ENCODE assay signal across 8 mouse cellular contexts in genomic region chr13:32337735-32338512, GRCm38 (mm10). TPM values are rescaled to one million over a fixed set of nuclear protein-coding genes. Genes with fewer than 3 reads are reported as not detected.
A peak's percentile ranks its signal among the peaks of the same experiment; 100 is the strongest.
DNase-seq lines count a peak whose midpoint lies in the region; ATAC-seq lines count a peak whose summit lies in the region.

No protein-coding gene starts in this region.

- peak; percentile 10 for DNase-seq in neural tube, embryonic 11.5 days (ENCODE audit: low spot score)
- DNase-seq in neural tube, embryonic 10.5 days (ENCODE audit: extremely low spot score, low spot score), result no peak
- DNase-seq in c-Kit-positive CD71-positive TER-119-positive erythroid progenitor cells, embryonic 14.5 days (ENCODE audit: low spot score), result peak; percentile 24
- DNase-seq in hindbrain, embryonic 14.5 days (ENCODE audit: low spot score), result peak; percentile 25
- DNase-seq in midbrain, embryonic 14.5 days, result no peak
- DNase-seq in right cerebral cortex, postnatal 25 days, result no peak
- DNase-seq in left cerebral cortex, adult 9 months (ENCODE audit: low spot score in 2 of 2), result no peak
- DNase-seq in cerebellum, postnatal 36 days, result no peak

- no peak overlapping the region for H3K27ac ChIP-seq in neural tube, embryonic 11.5 days (ENCODE audit: low read depth, low read length)
- peak overlapping the region; percentile 71 for H3K27ac ChIP-seq in hindbrain, embryonic 14.5 days
- H3K27ac ChIP-seq in midbrain, embryonic 14.5 days (replicated peaks; ENCODE audit: low read depth, low read length), result peak overlapping the region; percentile 77

- no peaks in the 10 kb centered on the region for H3K36me3 ChIP-seq in neural tube, embryonic 11.5 days (ENCODE audit: control insufficient read depth, insufficient read depth, low read length)
- H3K36me3 ChIP-seq in hindbrain, embryonic 14.5 days (replicated peaks; ENCODE audit: control insufficient read depth, insufficient read depth), result no peaks in the 10 kb centered on the region
- no peaks in the 10 kb centered on the region for H3K36me3 ChIP-seq in midbrain, embryonic 14.5 days (ENCODE audit: control insufficient read depth, insufficient read depth, low read length)

- no peaks in the 10 kb centered on the region for H3K9me3 ChIP-seq in neural tube, embryonic 11.5 days (ENCODE audit: control insufficient read depth, low read length)
- H3K9me3 ChIP-seq in hindbrain, embryonic 14.5 days (ENCODE audit: control insufficient read depth, low read length), result no peaks in the 10 kb centered on the region
- no peaks in the 10 kb centered on the region for H3K9me3 ChIP-seq in midbrain, embryonic 14.5 days (ENCODE audit: control insufficient read depth, low read length)

- no peaks in the 10 kb centered on the region for H3K4me1 ChIP-seq in neural tube, embryonic 11.5 days (ENCODE audit: control insufficient read depth, insufficient read depth, low read length)
- H3K4me1 ChIP-seq in hindbrain, embryonic 14.5 days (replicated peaks; ENCODE audit: control insufficient read depth, insufficient read depth, low read length), result peaks cover 10% of the 10 kb centered on the region; the same call in 1 of the 2 replicates
- H3K4me1 ChIP-seq in midbrain, embryonic 14.5 days (ENCODE audit: control insufficient read depth, insufficient read depth, low read length), result peaks cover 10% of the 10 kb centered on the region; the same call in 1 of the 2 replicates

- ATAC-seq in neural tube, embryonic 11.5 days (ENCODE audit: insufficient read depth, low FRiP score, low TSS enrichment), result no peak; the same call in 1 of the 2 replicates
- no peak for ATAC-seq in hindbrain, embryonic 14.5 days (ENCODE audit: low FRiP score)
- peak; percentile 2; the same call in 1 of the 2 replicates for ATAC-seq in midbrain, embryonic 14.5 days (ENCODE audit: low FRiP score, low TSS enrichment)

- H3K9ac ChIP-seq in neural tube, embryonic 11.5 days (ENCODE audit: low read length), result peak overlapping the region; percentile 68
- peak overlapping the region; percentile 79 for H3K9ac ChIP-seq in hindbrain, embryonic 14.5 days
- H3K9ac ChIP-seq in midbrain, embryonic 14.5 days (replicated peaks; ENCODE audit: low read length), result peak overlapping the region; percentile 83

- WGBS in neural tube, embryonic 11.5 days, result 5% methylated on average over 31 of the region's 32 CpGs
- 5% methylated on average over 32 of the region's 32 CpGs for WGBS in hindbrain, embryonic 14.5 days
- WGBS in midbrain, embryonic 14.5 days, result 5% methylated on average over 32 of the region's 32 CpGs

- no peaks in the 10 kb centered on the region for H3K27me3 ChIP-seq in neural tube, embryonic 11.5 days (ENCODE audit: control insufficient read depth, insufficient read depth, low read length)
- no peaks in the 10 kb centered on the region for H3K27me3 ChIP-seq in hindbrain, embryonic 14.5 days (ENCODE audit: control insufficient read depth, insufficient read depth, low read length)
- no peaks in the 10 kb centered on the region for H3K27me3 ChIP-seq in midbrain, embryonic 14.5 days (ENCODE audit: control insufficient read depth, insufficient read depth, low read length)

- peak overlapping the region; percentile 91 for H3K4me2 ChIP-seq in neural tube, embryonic 11.5 days (ENCODE audit: low read depth)
- peak overlapping the region; percentile 75 for H3K4me2 ChIP-seq in hindbrain, embryonic 14.5 days (replicated peaks)
- peak overlapping the region; percentile 82 for H3K4me2 ChIP-seq in midbrain, embryonic 14.5 days (ENCODE audit: low read length)

- peak overlapping the region; percentile 58 for H3K4me3 ChIP-seq in neural tube, embryonic 11.5 days (ENCODE audit: low read depth, low read length)
- H3K4me3 ChIP-seq in hindbrain, embryonic 14.5 days (replicated peaks; ENCODE audit: low read length), result peak overlapping the region; percentile 69
- H3K4me3 ChIP-seq in midbrain, embryonic 14.5 days (replicated peaks; ENCODE audit: low read depth, low read length), result peak overlapping the region; percentile 82

RNA-seq across cellular contexts. Expression of gene Gmds, which starts 0.6 kb away (rescaled TPM):
- polyA plus RNA-seq in neural tube, embryonic 11.5 days (2014; fragmentation: Nextera tagmentation; extraction: Ambion mirVana), result 27.5 and 27.7 TPM in 2 replicates
- polyA plus RNA-seq in hindbrain, embryonic 14.5 days (2014; fragmentation: Nextera tagmentation; extraction: Ambion mirVana), result 38.4 and 39.8 TPM in 2 replicates
- 29.5 and 32.6 TPM in 2 replicates for polyA plus RNA-seq in midbrain, embryonic 14.5 days (2014; fragmentation: Nextera tagmentation; extraction: Ambion mirVana)

Comparison
In these comparisons a context has a peak if more than half of its experiments do, and no peak if none do; other contexts are left out.
1. DNase-seq: peak in neural tube, embryonic 11.5 days (single experiment), c-Kit-positive CD71-positive TER-119-positive erythroid progenitor cells, embryonic 14.5 days (single experiment) and hindbrain, embryonic 14.5 days (single experiment); none in neural tube, embryonic 10.5 days (single experiment), midbrain, embryonic 14.5 days (single experiment), right cerebral cortex, postnatal 25 days (single experiment), left cerebral cortex, adult 9 months (0 of 2) and cerebellum, postnatal 36 days (0 of 2).
2. Peak in every context shown above with its lines, with median percentiles within 50 percentile points of each other: H3K4me2 ChIP-seq, H3K4me3 ChIP-seq and H3K9ac ChIP-seq.